Mouse (Mus musculus) MEL (cell line): ENCODE data around the gene Ldhb. TPM values are rescaled to one million over a fixed set of nuclear protein-coding genes. Genes with fewer than 3 reads are reported as not detected.

Experiments
- DNase-seq: peaks from one replicate; pipeline ENCODE4 v3.0.0; 2011; ENCODE audit warnings: low read depth, low spot score
- H3K27ac ChIP-seq: 2 replicates; pipeline ENCODE4 v1.5.1; 2012; ENCODE audit warnings: low read depth, mild to moderate bottlenecking, control low read depth, low read length, moderate library complexity; ENCODE audit not compliant: control insufficient read depth
- H3K27me3 ChIP-seq, 2 experiments: fragments of 150-350 bp in 1 of 2; sonication (generic) in 1 of 2; 2 replicates each; pipeline ENCODE4 v1.6.1; 2012; ENCODE audit warnings: low read length in 2 of 2, mild to moderate bottlenecking in 2 of 2, improper control_type of control experiment in 1 of 2, moderate library complexity in 1 of 2; ENCODE audit not compliant: insufficient read depth in 2 of 2, control insufficient read depth in 1 of 2
- H3K36me3 ChIP-seq, 2 experiments: 2 replicates each; pipeline ENCODE4 v1.6.1; 2012 to 2014; ENCODE audit warnings: low read length in 2 of 2, improper control_type of control experiment in 1 of 2, inconsistent platforms in 1 of 2, mild to moderate bottlenecking in 1 of 2; ENCODE audit not compliant: insufficient read depth in 2 of 2, control insufficient read depth in 1 of 2
- H3K4me1 ChIP-seq, 2 experiments: fragments of 150-350 bp in 1 of 2; sonication (generic) in 1 of 2; 2 replicates each; pipeline ENCODE4 v1.6.1; 2012; ENCODE audit warnings: low read length in 2 of 2, improper control_type of control experiment in 1 of 2, mild to moderate bottlenecking in 1 of 2; ENCODE audit not compliant: insufficient read depth in 2 of 2, control insufficient read depth in 1 of 2
- H3K4me3 ChIP-seq, 2 experiments: fragments of 150-350 bp in 1 of 2; sonication (generic) in 1 of 2; 2 replicates each; pipeline ENCODE4 v1.5.1; 2012; ENCODE audit warnings: low read depth in 2 of 2, low read length in 2 of 2, mild to moderate bottlenecking in 2 of 2, moderate library complexity in 2 of 2, control low read depth in 1 of 2, improper control_type of control experiment in 1 of 2; ENCODE audit not compliant: control insufficient read depth in 1 of 2, insufficient read depth in 1 of 2
- H3K79me2 ChIP-seq: 2 replicates; pipeline ENCODE4 v1.6.1; 2012; ENCODE audit warnings: mild to moderate bottlenecking, low read length, moderate library complexity; ENCODE audit not compliant: control insufficient read depth, poor library complexity, insufficient read depth
- H3K9ac ChIP-seq: 2 replicates; pipeline ENCODE4 v1.6.1; 2012; ENCODE audit warnings: low read depth, mild to moderate bottlenecking, control low read depth, low read length, moderate library complexity; ENCODE audit not compliant: control insufficient read depth, poor library complexity, severe bottlenecking
- H3K9me3 ChIP-seq: fragments of 150-350 bp; sonication (generic); replicated peaks from 2 replicates; pipeline ENCODE4 v1.6.1; 2012; ENCODE audit warnings: mild to moderate bottlenecking, low read length, improper control_type of control experiment, moderate library complexity; ENCODE audit not compliant: insufficient read depth
- BHLHE40 ChIP-seq: IDR thresholded peaks from 2 replicates; pipeline ENCODE4 v1.6.1; 2012; ENCODE audit warnings: low read depth, mild to moderate bottlenecking, inconsistent platforms, low read length, improper control_type of control experiment, borderline replicate concordance
- CTCF ChIP-seq, 3 experiments: IDR thresholded peaks in 2 of 3; conservative IDR thresholded peaks in 1 of 3; 2 replicates each; pipeline ENCODE4 v1.5.1; 2011 to 2012; ENCODE audit warnings: low read length in 3 of 3, low read depth in 2 of 3, mild to moderate bottlenecking in 2 of 3, improper control_type of control experiment in 1 of 3, inconsistent platforms in 1 of 3, mixed read lengths in 1 of 3, moderate library complexity in 1 of 3; ENCODE audit not compliant: control insufficient read depth in 1 of 3, insufficient read depth in 1 of 3, poor library complexity in 1 of 3, severe bottlenecking in 1 of 3
- ELF1 ChIP-seq: IDR thresholded peaks from 2 replicates; pipeline ENCODE4 v1.6.1; 2014; ENCODE audit warnings: low read depth, mild to moderate bottlenecking, inconsistent platforms, low read length, improper control_type of control experiment, moderate library complexity
- EP300 ChIP-seq, 2 experiments: IDR thresholded peaks; 2 replicates each; pipeline ENCODE4 v1.6.1; 2011; ENCODE audit warnings: improper control_type of control experiment in 2 of 2, low read length in 2 of 2, low read depth in 1 of 2, mild to moderate bottlenecking in 1 of 2
- GABPA ChIP-seq: IDR thresholded peaks from 2 replicates; pipeline ENCODE4 v1.6.1; 2012; ENCODE audit warnings: low read depth, mild to moderate bottlenecking, inconsistent platforms, low read length, improper control_type of control experiment, moderate library complexity
- JUND ChIP-seq: IDR thresholded peaks from 2 replicates; pipeline ENCODE4 v1.6.1; 2011; ENCODE audit warnings: low read depth, mild to moderate bottlenecking, improper control_type of control experiment, low read length
- MAFK ChIP-seq: IDR thresholded peaks from 2 replicates; pipeline ENCODE4 v1.6.1; 2011; ENCODE audit warnings: low read depth, mild to moderate bottlenecking, low read length, improper control_type of control experiment, borderline replicate concordance
- MAX ChIP-seq: IDR thresholded peaks from 2 replicates; pipeline ENCODE4 v1.6.1; 2011; ENCODE audit warnings: low read length, improper control_type of control experiment
- MEF2A ChIP-seq: IDR thresholded peaks from 2 replicates; pipeline ENCODE4 v1.6.1; 2014; ENCODE audit warnings: low read depth, mild to moderate bottlenecking, inconsistent platforms, low read length, improper control_type of control experiment; ENCODE audit not compliant: poor library complexity, insufficient replicate concordance, severe bottlenecking; ENCODE audit errors: extremely low read depth
- MXI1 ChIP-seq: IDR thresholded peaks from 2 replicates; pipeline ENCODE4 v1.6.1; 2011; ENCODE audit warnings: mild to moderate bottlenecking, low read depth, low read length, improper control_type of control experiment
- MYC ChIP-seq: IDR thresholded peaks from 2 replicates; pipeline ENCODE4 v1.6.1; 2011; ENCODE audit warnings: low read depth, mild to moderate bottlenecking, low read length, improper control_type of control experiment, moderate library complexity
- NELFE ChIP-seq: IDR thresholded peaks from 2 replicates; pipeline ENCODE4 v1.6.1; 2011; ENCODE audit warnings: low read depth, low read length, improper control_type of control experiment
- RAD21 ChIP-seq: IDR thresholded peaks from 2 replicates; pipeline ENCODE4 v1.6.1; 2011; ENCODE audit warnings: mild to moderate bottlenecking, low read depth, low read length, improper control_type of control experiment
- SMC3 ChIP-seq: IDR thresholded peaks from 2 replicates; pipeline ENCODE4 v1.6.1; 2011; ENCODE audit warnings: low read depth, low read length, improper control_type of control experiment
- TBP ChIP-seq: IDR thresholded peaks from 2 replicates; pipeline ENCODE4 v1.8.0; 2011; ENCODE audit warnings: low read depth, low read length, improper control_type of control experiment
- TCF12 ChIP-seq: IDR thresholded peaks from 2 replicates; pipeline ENCODE4 v1.6.1; 2014; ENCODE audit warnings: low read depth, mild to moderate bottlenecking, inconsistent platforms, low read length, improper control_type of control experiment, moderate library complexity
- ZC3H11A ChIP-seq: IDR thresholded peaks from 2 replicates; pipeline ENCODE4 v1.6.1; 2012; ENCODE audit warnings: low read depth, mild to moderate bottlenecking, inconsistent platforms, low read length, improper control_type of control experiment
- polyA plus RNA-seq, 2 experiments: library from polyadenylated mRNA; stranded (reverse) in 1 of 2; unstranded in 1 of 2; fragments of >175 nt in 1 of 2; fragments of >200 nt in 1 of 2; gene quantifications; 2 replicates each; pipeline versions ENCODE4 v1.2.1 to v1.2.4; 2012; ENCODE audit warnings: low replicate concordance in 2 of 2, low read depth in 1 of 2; ENCODE audit not compliant: insufficient read length in 2 of 2, insufficient read depth in 1 of 2, missing spikeins in 1 of 2
- total RNA-seq: library from RNA; depleted of rRNA; stranded (reverse); fragments of 300-350 nt; gene quantifications from 2 replicates; pipeline ENCODE4 v1.2.3, GENCODE M21; 2012

Gene Ldhb
- total and polyA plus RNA-seq, 3 experiments: not detected

GRCm38 (mm10) chr6:142524635-142525308 is 17.0 kb upstream of the Ldhb start:
- Histone ChIP-seq H3K4me1 (no peaks in the 10 kb centered on the region), H3K36me3 (no peaks in the 10 kb centered on the region), H3K27ac (no peak overlapping the region), H3K27me3 (no peaks in the 10 kb centered on the region), H3K79me2 (no peaks in the 10 kb centered on the region), H3K4me3 (no peak overlapping the region), H3K9ac (no peak overlapping the region), H3K9me3 (no peaks in the 10 kb centered on the region)
- peak; percentile 90 for TF ChIP-seq RAD21
- TF ChIP-seq SMC3: peak; percentile 97
- no peak for TF ChIP-seq MXI1
- TF ChIP-seq CTCF (IDR thresholded peaks at IDR 0.05 in 2 of 3, conservative IDR thresholded peaks at IDR 0.05 in 1 of 3; ENCODE audit: control insufficient read depth in 1 of 3, insufficient read depth in 1 of 3, low read depth in 2 of 3, low read length in 3 of 3, poor library complexity in 1 of 3, severe bottlenecking in 1 of 3): peak; percentile 49 to 88 (median 70)
- TF ChIP-seq ZC3H11A: peak; percentile 92
- peak; percentile 57 for DNase-seq

DNA sequence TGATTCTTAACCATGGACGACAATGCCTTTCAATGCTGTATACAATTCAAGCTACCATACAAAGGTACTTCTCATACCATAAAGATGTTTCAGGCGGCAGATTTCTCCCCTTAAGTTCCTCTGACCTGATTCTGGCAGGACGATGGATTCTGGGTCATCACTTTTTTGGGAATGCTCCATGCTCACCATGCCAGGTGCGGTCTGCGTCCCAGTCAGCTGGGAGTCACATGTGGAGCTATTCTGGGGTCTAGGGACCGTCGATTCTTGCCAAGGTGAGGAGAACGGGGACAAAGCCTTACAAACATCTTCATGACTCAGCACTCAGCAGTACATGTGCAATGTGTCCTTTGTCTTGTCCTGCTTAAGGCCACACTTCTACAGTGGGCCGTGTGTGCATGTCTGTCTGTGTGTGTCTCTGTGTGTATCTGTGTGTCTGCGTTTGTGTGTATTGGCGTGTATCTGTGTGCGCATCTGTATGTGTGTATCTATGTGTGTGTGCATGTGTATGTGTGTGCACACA is 13.9 kb upstream of the Ldhb start:
- Histone ChIP-seq H3K79me2 (no peaks in the 10 kb centered on the region), H3K27ac (no peak overlapping the region), H3K27me3 (no peaks in the 10 kb centered on the region), H3K4me1 (no peaks in the 10 kb centered on the region), H3K36me3 (no peaks in the 10 kb centered on the region), H3K9ac (no peak overlapping the region), H3K9me3 (no peaks in the 10 kb centered on the region), H3K4me3 (no peak overlapping the region)
- no peak for TF ChIP-seq MEF2A
- TF ChIP-seq MYC: no peak
- no peak for TF ChIP-seq EP300 (IDR thresholded peaks at IDR 0.05; ENCODE audit: low read depth in 1 of 2, low read length in 2 of 2)
- TF ChIP-seq GABPA: no peak
- TF ChIP-seq ELF1: no peak
- TF ChIP-seq MAFK: no peak
- TF ChIP-seq RAD21: no peak
- TF ChIP-seq BHLHE40: no peak
- no peak for TF ChIP-seq TBP
- no peak for TF ChIP-seq TCF12
- no peak for TF ChIP-seq JUND
- TF ChIP-seq MXI1: no peak
- TF ChIP-seq MAX: no peak
- no peak for TF ChIP-seq NELFE
- no peak for DNase-seq
